Mouse (Mus musculus) cerebellum, postnatal 36 days (tissue): ENCODE results near the gene Camta1.

Experiments
- DNase-seq, 2 experiments: peaks; one replicate each; pipeline ENCODE4 v3.0.0; 2021 to 2022; ENCODE audit warnings: mixed read lengths in 2 of 2

Camta1 gene

DNA sequence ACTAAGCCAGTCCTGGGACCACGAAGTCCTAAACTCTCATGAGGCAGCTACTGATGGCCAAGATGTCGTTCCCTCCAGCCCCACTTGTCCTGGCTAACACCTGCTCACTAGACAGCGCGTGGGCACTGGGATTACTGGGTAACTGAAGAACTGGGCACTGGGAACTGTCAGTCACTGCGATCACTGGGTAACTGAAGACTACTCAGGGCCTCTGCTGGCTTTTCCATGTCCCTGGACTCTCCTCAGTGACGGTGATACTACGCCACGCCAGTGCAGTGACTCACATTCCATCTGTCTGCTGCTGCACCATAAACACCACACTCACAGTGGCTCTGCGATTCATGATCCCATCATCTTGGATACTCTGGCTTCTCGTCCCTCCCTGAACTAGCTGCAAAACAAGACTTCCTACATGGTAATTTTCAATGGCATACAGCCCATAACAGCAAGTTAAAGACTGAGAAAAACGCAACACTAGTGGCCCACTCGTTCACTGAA lies 81.7 kb downstream of the Camta1 start:
- no peak for DNase-seq

DNA sequence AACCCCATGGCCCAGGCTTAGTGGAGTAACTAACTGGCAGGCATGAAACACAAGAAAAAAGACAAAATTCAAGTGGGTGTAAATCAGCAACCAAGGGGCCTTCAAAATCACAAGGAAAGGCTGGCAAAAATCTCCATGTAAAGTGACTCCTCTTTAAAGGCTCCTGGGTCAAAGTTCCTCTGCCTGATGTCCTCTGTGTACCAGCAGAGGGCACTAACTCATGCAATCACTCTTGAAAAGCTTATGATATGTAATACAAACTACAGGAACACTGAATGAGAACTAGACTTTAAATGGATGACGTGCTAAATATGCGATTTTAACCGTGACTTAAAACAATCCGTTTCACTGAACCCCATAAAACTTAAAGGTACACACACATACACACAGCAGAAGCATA lies 83.2 kb downstream of the Camta1 start:
- peak in 1 of 2 experiments; percentile 32 for DNase-seq

DNA sequence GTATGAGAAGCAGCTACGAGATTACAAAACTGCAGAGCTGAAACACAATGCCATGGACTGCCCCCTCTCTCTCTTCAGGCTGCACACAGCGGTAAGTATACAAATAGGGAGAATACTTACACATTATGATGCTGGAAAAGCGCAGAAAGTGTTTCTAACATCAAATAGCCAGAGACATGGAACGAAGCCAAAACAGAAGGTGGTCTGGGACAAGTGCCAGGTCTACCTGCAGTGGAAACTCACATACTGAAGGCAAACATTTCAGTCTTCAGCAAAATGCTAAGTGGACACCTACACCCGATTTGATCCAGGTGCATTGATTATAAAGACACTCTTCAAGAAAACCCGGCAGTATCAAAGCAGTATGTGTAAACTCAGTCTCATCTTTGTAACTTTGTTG lies 84.2 kb downstream of the Camta1 start:
- peak; percentile 56 to 58 for DNase-seq

DNA sequence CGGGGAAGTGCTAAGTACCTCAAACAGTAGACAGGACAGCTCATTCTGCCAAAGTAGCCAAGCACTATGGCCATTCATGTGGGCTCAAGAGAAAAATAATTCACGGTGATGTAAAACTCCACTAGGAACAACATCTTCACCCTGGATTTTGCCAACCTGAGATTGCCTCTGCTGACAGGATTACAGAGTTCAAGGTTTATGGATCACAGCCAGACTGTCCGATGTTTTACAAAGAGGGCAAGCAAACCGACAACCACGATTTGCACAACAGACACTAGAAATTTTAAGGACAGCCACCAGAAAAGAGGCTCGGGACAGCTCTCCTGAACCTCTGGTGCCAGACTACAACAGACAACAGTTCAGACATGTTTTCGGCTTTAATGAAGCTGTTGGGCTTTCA lies 86.2 kb downstream of the Camta1 start:
- DNase-seq, result no peak

DNA sequence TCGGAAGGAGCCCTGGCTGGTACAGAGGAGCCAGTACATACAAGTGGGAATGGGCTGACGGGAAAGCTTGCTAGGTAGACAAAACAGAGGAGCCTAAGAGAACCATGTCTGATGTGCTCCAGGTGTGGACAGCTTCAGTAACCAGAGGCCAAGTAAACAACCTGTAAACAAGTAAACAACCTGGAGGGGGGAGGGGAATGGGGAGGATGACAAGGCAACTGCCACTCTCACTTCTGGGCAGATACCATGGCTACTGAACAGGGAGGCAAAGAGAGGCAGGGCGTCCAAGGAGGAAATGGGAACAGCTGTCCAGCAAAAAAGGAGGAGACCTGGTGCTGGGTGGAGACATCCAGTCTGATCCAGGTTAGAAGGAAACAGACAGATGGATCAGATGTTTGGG lies 88.0 kb downstream of the Camta1 start:
- DNase-seq, result no peak

DNA sequence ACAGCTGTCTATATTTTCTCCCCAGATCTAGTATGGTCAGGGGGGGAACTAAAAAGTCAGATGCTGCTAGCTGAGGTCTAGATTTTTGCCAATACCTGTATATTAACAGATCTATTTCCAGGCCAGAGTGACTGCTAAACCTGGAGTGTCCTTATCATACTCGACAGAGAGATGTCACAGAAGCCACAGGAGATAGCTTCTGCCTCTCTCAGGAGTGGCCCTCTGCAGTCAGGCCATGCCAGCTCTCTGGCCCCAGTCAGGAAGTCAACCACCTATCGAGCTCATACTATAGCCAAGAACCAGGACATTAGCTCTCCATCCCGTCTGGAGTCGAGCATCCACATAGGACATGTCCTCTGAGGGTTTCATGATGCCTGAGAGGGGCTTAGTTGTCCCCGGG lies 88.7 kb downstream of the Camta1 start:
- no peak for DNase-seq

DNA sequence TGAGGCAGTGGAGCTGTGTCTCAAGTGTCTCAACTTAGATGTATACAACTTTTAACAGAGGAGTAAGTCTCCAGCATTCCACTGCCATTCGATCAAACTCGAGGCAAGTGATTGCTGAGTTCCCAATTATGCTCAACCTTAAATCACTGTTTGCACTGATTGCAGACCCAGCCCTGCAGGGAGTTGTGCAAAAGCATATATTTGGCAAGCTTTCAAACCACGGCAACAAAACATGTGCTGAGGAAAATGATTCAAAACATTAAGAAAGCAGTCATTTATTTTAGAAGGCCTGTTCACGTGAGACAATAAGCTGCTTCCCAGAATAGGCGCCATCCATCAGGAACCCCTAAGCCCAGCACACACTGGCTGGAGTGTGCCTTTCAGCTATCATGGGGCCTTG lies 91.0 kb downstream of the Camta1 start:
- no peak for DNase-seq

DNA sequence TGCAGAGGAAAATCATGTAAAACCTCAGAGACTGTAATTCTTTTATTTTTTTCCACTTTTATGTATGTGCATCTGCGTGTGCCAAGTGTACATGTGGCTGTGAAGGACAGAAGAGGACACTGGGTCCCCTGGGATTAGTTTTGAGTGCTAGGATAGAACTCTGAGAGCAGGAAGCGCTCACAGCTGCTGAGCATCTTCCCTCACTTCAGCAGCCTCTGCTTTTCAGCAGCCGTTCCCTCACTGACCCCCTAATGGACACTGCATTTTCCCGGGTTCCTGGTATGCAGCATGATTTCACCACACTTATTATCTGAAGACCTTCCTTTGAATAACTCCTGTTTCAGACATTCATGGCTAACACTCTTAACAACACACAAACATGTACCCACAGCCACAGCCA lies 93.9 kb downstream of the Camta1 start:
- no peak for DNase-seq

DNA sequence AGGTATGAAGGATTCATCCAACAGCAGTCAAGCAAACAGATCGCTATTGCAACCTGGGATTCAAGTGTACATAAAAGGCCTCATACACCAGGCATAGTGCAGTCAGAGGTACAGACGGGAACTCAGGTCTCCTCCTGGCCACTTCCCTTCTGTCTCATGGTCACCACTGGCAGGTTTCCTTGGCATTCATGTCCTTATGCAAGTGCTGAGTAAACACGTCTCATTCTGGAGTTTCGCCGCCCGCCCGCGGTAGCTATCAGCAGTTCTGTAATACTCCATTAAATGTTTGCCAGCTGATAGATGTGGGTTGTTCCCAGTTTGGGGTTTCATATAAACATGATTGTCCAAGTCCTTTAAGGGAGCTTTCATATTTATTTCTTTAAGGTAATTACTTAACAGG lies 94.3 kb downstream of the Camta1 start:
- DNase-seq, result peak; percentile 19 to 20

DNA sequence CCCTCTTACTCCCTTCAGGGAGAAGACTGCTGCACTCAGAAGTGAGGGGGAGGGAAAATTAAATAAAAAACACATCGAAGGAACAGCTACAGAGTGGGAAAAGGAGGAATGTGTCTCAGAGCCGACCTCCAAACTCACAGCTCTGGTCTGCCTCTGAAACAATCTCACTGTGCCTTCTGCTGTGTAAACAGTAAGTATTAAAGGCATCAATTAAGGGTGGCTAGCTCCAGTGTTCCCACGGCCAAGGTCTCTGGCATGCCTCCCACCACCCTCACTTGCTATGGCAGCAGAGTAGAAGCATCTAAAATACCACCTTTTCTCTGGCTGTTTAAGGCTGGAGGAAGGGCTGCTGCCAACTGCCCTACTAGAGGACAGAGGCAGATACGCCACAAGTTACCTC lies 96.3 kb downstream of the Camta1 start:
- DNase-seq, result peak in 1 of 2 experiments; percentile 12

DNA sequence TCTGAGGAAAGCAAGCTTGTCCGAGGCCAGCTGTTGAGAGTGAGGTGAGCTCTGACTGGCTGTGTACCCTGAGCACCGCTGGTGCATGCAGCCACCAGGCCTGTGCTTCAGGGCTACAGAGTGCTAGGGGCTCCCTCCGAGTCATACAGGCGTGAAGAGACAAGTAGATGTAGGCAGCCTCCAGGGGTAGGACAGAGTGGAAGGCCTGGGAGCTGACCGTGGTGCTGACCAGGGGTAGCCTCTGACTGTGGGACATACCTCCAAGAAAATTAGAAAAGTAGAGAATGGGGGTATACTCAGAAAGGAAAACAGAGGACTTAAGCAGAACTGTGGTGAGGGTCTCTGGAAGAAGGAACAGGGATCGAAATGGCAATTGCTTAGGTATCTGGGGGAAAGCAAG lies 97.7 kb downstream of the Camta1 start:
- DNase-seq, result no peak

DNA sequence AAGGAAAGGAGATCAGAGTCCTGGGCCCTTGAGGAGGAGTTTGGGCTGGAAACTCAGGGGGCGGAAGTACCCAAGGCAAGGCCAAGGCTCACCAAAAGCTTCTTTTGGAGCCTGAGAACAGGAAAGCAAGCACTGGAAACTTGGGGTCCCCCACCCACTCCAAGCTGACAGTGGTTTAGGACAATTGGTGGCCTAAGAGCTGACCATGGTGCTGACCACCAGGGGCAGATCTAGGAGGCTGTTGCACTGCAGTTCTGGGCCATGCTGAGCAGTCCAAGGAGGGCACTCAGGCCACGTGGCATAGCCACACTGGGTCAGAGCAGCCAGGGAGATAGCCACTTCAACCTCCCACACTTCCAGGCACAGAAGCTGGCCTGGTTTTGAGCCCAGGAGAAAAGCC lies 102.6 kb downstream of the Camta1 start:
- DNase-seq, result no peak

DNA sequence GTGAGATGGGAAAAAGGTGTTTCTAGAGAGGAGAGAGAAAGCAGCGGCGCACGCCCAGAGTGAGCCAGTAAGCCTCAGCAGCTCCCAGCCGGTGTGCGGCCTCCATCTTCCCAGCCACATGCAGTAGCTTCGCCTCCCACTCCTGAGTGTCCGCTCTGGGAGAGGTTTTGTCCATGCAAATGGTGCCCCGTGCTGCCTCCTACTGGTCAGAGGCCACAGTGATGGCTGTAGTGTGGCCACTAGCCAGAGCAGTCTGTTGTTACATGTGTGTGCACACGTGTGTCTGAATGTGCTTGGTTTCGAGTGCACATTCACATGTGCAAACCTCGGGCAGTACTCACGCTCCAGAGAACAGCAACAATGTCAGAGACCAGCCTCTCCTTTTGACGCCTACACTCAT lies 103.3 kb downstream of the Camta1 start:
- DNase-seq, result no peak

DNA sequence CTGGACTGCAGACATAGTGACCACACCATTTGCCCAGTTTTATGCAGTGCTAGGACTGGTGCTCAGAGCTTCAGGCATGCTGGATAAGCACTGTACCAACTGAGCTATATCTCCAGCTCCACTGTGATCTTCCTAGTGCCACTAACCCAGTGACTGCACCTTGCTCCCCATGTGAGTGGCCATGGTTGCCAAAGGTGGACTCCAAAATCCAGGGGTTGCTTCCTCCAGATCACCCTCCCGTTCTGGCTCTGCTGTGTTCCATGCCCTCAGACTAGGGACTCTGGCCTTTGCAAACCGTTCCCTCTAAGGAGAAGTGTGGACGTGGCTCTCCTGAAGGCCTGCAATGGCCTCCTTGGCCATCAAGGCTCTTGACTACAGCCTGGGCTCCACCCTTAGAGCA lies 104.4 kb downstream of the Camta1 start:
- DNase-seq, result no peak

DNA sequence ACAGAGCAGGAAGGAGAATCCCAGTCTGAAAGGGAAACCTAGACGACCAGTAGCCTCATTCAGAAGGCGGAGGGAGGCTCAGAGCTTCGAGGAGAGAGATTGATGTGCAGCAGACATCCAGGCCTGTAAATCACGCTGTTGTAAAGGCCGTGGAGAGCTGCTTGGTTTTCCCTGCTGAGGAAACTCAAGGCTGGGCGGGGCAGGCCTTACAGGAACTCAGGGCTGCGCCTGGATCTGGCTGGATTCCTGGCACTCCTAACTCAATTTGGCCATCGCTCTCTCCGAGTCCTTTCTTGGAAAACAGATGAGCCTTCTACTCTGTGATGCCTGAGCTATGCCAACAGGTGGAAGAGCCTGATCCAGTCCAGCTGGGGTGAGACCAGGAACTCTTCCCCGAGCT lies 105.3 kb downstream of the Camta1 start:
- DNase-seq, result no peak

DNA sequence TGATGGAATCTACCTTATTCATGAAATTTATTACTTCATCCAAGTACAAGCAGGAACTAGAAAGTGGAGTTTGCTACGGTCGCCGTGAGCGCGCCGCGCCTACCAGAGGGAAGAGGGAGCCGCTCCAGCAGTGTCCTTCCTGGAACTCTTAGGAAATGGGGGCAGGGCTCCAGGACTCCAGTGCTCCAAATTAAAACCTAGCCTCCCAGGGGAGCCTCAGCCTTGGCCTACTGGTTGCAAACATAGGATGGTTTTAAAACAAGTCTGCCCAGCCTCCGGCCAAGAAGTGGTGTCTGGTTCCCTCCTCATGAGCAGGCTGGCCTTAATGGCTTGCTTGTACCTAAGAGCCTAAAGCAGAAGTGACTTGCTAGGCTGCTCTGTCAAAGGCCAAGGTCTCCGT lies 108.4 kb downstream of the Camta1 start:
- DNase-seq, result no peak

DNA sequence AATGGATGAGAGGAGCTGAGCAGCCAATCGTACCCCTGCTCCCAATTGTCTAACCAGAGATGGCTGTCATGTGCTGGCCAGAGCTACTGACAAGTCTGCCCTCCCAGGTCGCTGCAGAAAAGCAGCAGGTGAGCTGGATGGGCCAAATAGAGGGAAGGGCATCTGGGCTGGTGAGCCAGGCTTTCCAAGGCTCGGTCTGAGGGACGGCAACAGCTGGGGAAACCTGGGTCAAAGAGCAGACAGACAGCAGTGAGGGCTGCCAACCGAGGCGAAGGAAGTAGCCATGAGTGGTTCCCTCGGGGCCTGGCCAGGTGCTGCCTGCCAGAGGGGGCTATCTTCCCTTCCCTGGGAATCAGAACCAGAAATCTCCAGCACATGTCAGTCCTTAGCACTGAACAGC lies 109.1 kb downstream of the Camta1 start:
- DNase-seq, result peak in 1 of 2 experiments; percentile 7

DNA sequence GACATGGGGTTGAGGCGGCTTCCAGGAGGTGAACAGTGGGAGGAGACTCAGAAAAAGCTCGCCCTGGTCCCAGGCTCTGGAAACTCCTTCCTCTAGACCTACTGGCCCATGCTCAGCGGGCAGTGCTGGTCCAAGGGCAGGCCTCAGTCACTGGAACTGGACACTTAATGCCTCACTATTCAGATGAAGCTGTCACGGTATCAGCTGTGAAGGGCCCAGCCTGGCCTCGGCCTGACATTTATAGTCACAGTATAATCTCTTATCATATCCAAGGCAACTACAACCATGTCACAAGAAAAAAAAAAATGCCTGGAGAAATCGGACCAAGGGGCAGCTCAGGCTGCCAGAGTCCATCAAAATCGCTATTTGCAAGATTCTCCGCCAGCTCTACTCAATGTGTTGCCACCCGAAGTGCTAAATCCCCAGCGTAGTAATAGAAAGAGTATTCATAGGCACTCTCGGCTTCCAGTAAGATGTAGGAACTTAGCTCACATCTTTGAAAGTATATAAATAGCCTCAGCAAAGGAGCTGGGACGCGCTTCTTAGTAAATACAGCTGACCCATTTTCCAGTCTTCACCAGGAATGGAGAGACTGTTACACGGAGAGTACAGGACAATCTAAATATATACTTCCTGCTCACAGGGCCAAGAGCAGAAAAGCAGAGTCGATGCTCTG lies 110.3 kb downstream of the Camta1 start:
- DNase-seq, result no peak

DNA sequence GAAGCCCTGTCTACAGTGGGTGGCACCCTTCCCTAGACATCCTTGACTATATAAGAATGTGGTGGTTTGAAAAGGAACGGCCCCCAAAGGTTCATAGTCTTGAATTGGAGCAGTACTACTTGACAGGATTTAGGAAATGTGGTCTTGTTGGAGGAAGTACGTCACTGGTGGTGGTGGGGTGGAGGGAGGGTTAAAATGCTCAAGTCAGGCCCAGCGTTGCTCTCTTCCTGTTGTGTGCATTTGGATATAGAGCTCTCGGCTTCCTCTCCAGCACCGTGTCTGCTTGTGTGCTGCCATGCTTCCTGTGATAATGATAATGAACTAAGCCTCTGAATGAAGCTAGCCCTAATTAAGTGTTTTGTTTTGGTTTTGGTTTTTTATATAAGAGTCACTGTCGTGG lies 114.0 kb downstream of the Camta1 start:
- no peak for DNase-seq

DNA sequence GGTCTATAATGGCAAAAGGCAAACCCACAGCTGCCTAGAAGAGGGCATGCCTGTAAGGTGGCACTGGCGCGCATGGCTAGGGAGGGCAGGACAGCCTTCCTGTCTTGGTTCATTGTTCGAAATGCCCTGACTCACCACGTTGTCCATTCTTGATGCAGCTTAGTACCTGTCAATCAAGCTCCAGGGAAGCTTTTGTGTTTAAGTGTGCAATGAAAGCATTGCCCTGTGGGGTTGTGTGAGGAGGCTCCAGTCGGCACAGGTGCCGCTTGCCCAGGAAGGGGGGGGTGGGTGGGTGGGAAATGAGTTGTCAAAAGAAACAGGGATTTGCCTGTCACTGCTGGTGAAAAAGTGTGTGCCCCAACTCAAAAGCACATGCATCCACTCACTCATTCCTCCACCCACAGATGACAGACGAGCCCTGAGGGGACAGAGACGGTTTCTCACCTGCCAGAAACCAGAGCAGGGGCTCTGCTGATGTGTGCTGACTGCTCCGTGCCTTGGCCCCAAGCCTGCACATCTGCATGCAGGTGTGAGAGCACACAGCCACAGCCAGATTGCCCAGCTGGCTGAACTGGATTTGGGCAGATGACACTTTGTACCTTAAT lies 115.6 kb downstream of the Camta1 start:
- DNase-seq, result no peak

DNA sequence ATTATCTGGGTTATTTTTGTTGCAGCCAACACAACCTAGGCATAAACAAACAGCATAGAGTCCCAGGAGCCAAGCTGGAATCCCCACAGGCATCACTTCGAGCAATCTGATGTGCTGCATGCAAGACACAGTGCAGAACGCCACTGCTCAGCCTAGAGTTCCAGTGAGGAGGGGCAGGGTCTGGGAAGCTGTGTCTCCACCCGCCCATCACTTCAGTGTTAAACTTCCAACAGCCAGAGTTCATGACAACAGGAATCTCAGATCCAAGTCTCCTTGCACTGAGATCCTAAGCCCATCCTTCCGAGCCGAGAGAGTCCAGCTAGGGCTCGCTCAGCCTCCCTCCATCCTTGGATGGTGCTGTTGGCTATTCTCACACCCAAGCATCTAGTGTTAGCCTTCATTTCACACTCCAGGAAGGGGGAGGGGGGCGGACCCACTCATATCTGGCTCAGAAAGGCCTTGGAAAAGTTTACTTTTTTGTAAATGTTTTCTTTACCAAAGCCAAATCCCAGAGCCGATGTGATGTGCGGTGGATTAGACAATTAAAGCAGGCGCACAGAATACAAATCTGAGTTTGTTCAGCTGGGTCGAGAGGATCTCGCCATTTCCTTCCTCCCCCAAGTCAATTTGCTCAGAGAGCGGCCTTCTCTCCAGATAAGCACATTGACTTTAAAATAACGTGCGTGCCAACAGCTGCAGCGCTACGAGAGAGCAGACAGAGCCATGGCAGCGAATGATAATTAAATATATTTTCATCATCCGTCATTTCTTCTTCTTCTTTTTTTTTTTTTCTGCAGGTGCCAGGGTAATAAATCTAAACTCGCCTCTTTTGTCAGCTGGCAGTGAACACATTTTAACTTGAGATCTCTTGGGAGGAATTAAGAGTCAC lies 120.2 kb downstream of the Camta1 start:
- DNase-seq, result no peak

DNA sequence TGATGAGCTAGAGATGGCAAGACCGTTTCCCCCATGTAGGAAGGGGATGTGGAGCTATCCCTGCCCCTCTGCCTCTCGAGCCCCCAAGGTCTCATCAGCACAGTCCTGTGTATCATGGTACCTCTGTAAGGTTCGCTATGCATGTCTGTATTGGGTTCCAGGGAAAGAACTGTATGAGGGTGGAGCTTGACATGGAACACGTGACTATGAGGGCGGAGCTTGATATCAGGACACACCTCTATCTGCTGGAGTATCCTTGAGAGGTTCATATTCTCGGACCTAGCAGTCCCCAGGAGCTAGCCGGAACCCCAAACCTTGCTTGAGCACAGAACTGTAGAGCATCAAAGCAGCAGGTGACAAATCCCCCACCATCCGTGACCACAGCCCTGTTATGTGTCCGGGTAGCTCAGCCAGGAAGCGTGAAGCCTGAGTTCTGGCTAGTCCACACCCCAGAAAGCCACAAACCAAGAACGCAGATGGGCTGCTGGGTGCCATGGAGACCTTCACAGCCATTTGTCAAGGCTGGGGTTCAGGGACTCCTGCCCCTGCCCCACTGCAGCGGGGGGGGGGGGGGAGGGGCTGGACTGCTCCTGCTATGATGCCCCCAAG lies 122.2 kb downstream of the Camta1 start:
- DNase-seq, result no peak

DNA sequence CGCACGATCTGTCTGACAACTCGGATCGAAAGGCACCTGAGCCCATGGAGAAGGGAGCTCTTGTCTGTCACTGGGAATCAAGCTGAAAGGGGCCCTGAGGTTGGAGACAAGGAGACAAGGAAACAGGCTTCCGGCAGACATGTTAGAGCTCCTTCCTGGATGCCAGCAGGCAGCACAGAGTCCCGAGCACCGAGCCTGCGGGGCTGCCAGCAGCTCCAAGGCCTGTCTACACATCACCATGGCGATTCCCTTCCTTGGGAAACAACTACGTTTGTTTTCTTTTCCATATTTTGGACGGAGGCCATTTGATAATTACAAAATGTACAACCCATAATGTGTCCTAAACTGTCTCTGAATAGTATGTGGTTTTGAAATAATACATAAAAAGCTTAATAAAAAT lies 122.8 kb downstream of the Camta1 start:
- peak in 1 of 2 experiments; percentile 15 for DNase-seq
